Mouse (Mus musculus) right cerebral cortex, adult 2 months (tissue): ENCODE data around the gene Atl2.

ENCODE experiments used
- DNase-seq, 2 experiments: peaks; one replicate each; pipeline ENCODE4 v3.0.0; 2021 to 2022; ENCODE audit warnings: low spot score in 2 of 2

Atl2 gene

GRCm38 (mm10) chr17:79895911-79896423 lies at the start of gene Atl2:
Gene Atl2 (minus strand): TSS chr17:79896123.
- DNase-seq: peak; percentile 92 to 95

GRCm38 (mm10) chr17:79944851-79945250 lies 48.9 kb upstream of the Atl2 start:
- DNase-seq: no peak

- no peak for DNase-seq
Observed at GRCm38 (mm10) chr17:79942418-79942817, 46.5 kb upstream of the Atl2 start.

GRCm38 (mm10) chr17:79939133-79939532 lies 43.2 kb upstream of the Atl2 start:
- no peak for DNase-seq

GRCm38 (mm10) chr17:79937921-79938601 lies 42.1 kb upstream of the Atl2 start:
- no peak for DNase-seq

- no peak for DNase-seq
Observed at GRCm38 (mm10) chr17:79934370-79934769, 38.4 kb upstream of the Atl2 start.

- DNase-seq: no peak
Observed at GRCm38 (mm10) chr17:79932676-79933278, 36.9 kb upstream of the Atl2 start.

GRCm38 (mm10) chr17:79927110-79927509 lies 31.2 kb upstream of the Atl2 start:
- no peak for DNase-seq

GRCm38 (mm10) chr17:79926486-79926885 lies 30.6 kb upstream of the Atl2 start:
- no peak for DNase-seq

- no peak for DNase-seq
Observed at GRCm38 (mm10) chr17:79925865-79926421, 30.0 kb upstream of the Atl2 start.

GRCm38 (mm10) chr17:79920355-79920754 lies 24.4 kb upstream of the Atl2 start:
- DNase-seq: no peak

- DNase-seq: peak in 1 of 2 experiments; percentile 12
Observed at GRCm38 (mm10) chr17:79919566-79920350, 23.8 kb upstream of the Atl2 start.

GRCm38 (mm10) chr17:79918484-79919004 lies 22.6 kb upstream of the Atl2 start:
- no peak for DNase-seq

GRCm38 (mm10) chr17:79916996-79917395 lies 21.1 kb upstream of the Atl2 start:
- no peak for DNase-seq

GRCm38 (mm10) chr17:79912174-79912573 lies 16.3 kb upstream of the Atl2 start:
- DNase-seq: no peak

GRCm38 (mm10) chr17:79911718-79912117 lies 15.8 kb upstream of the Atl2 start:
- DNase-seq: no peak

- no peak for DNase-seq
Observed at GRCm38 (mm10) chr17:79909571-79909970, 13.6 kb upstream of the Atl2 start.

GRCm38 (mm10) chr17:79907698-79908097 lies 11.8 kb upstream of the Atl2 start:
- no peak for DNase-seq

GRCm38 (mm10) chr17:79906791-79907494 lies 11.0 kb upstream of the Atl2 start:
- no peak for DNase-seq

- no peak for DNase-seq
Observed at GRCm38 (mm10) chr17:79904593-79904992, 8.7 kb upstream of the Atl2 start.

GRCm38 (mm10) chr17:79901207-79901606 lies 5.3 kb upstream of the Atl2 start:
- DNase-seq: no peak
